Mouse (Mus musculus): ENCODE data around the gene Hoga1. TPM values are rescaled to one million over a fixed set of nuclear protein-coding genes. Genes with fewer than 3 reads are reported as not detected.
A peak's percentile ranks its signal among the peaks of the same experiment; 100 is the strongest.

Hoga1 gene
- polyA plus RNA-seq, 1 experiment from 2014 or later: 1.8 TPM

GRCm38 (mm10) chr19:42054255-42054654 lies 8.8 kb downstream of the Hoga1 start:
- H3K9ac ChIP-seq: no peak overlapping the region
- H3K4me3 ChIP-seq: no peak overlapping the region
- no peaks in the 10 kb centered on the region for H3K9me3 ChIP-seq
- no peaks in the 10 kb centered on the region for H3K27me3 ChIP-seq
- H3K4me2 ChIP-seq: no peak overlapping the region
- no peaks in the 10 kb centered on the region for H3K4me1 ChIP-seq (replicated peaks)
- 82% methylated on average over 6 of the region's 6 CpGs for WGBS
- no peak overlapping the region for H3K27ac ChIP-seq (replicated peaks)
- no peak for ATAC-seq (ENCODE audit: low FRiP score, low read depth)
- H3K36me3 ChIP-seq: no peaks in the 10 kb centered on the region

- WGBS: 81% methylated on average over 2 of the region's 2 CpGs
- H3K27me3 ChIP-seq: no peaks in the 10 kb centered on the region
- no peak overlapping the region for H3K27ac ChIP-seq (replicated peaks)
- H3K9ac ChIP-seq: no peak overlapping the region
- ATAC-seq (ENCODE audit: low FRiP score, low read depth): no peak
- no peaks in the 10 kb centered on the region for H3K9me3 ChIP-seq
- H3K36me3 ChIP-seq: no peaks in the 10 kb centered on the region
- no peak overlapping the region for H3K4me2 ChIP-seq
- H3K4me3 ChIP-seq: no peak overlapping the region
- no peaks in the 10 kb centered on the region for H3K4me1 ChIP-seq (replicated peaks)
Measured at GRCm38 (mm10) chr19:42055881-42056280, 10.5 kb downstream of the Hoga1 start.

- Histone ChIP-seq H3K4me1 (replicated peaks) (no peaks in the 10 kb centered on the region), H3K9ac (no peak overlapping the region), H3K36me3 (no peaks in the 10 kb centered on the region), H3K4me2 (no peak overlapping the region), H3K9me3 (no peaks in the 10 kb centered on the region), H3K4me3 (no peak overlapping the region), H3K27ac (replicated peaks) (no peak overlapping the region), H3K27me3 (no peaks in the 10 kb centered on the region)
- 88% methylated on average over 6 of the region's 6 CpGs for WGBS
- ATAC-seq (ENCODE audit: low FRiP score, low read depth): no peak
Measured at GRCm38 (mm10) chr19:42056719-42057409, 11.5 kb downstream of the Hoga1 start.

- no peak overlapping the region for H3K4me3 ChIP-seq
- no peak for ATAC-seq (ENCODE audit: low FRiP score, low read depth)
- H3K27ac ChIP-seq (replicated peaks): no peak overlapping the region
- WGBS: 74% methylated on average over 7 of the region's 7 CpGs
- H3K36me3 ChIP-seq: no peaks in the 10 kb centered on the region
- H3K4me2 ChIP-seq: no peak overlapping the region
- no peaks in the 10 kb centered on the region for H3K27me3 ChIP-seq
- no peaks in the 10 kb centered on the region for H3K4me1 ChIP-seq (replicated peaks)
- H3K9me3 ChIP-seq: no peaks in the 10 kb centered on the region
- H3K9ac ChIP-seq: no peak overlapping the region
Measured at GRCm38 (mm10) chr19:42058426-42058825, 13.0 kb downstream of the Hoga1 start.

GRCm38 (mm10) chr19:42061443-42061842 lies 16.0 kb downstream of the Hoga1 start:
- Histone ChIP-seq H3K9me3 (no peaks in the 10 kb centered on the region), H3K27ac (replicated peaks) (no peak overlapping the region), H3K4me1 (replicated peaks) (no peaks in the 10 kb centered on the region), H3K4me3 (no peak overlapping the region), H3K27me3 (no peaks in the 10 kb centered on the region), H3K4me2 (no peak overlapping the region), H3K36me3 (no peaks in the 10 kb centered on the region), H3K9ac (no peak overlapping the region)
- no peak for ATAC-seq (ENCODE audit: low FRiP score, low read depth)
- WGBS: 94% methylated on average over 7 of the region's 7 CpGs

- no peaks in the 10 kb centered on the region for H3K4me1 ChIP-seq (replicated peaks)
- H3K4me2 ChIP-seq: peak overlapping the region; percentile 24; the same call in 1 of the 2 replicates
- no peak overlapping the region for H3K9ac ChIP-seq
- no peaks in the 10 kb centered on the region for H3K9me3 ChIP-seq
- H3K27me3 ChIP-seq: no peaks in the 10 kb centered on the region
- no peaks in the 10 kb centered on the region for H3K36me3 ChIP-seq
- no peak overlapping the region for H3K4me3 ChIP-seq
- ATAC-seq (ENCODE audit: low FRiP score, low read depth): 0 out of 2 replicates have a peak, but pooled peaks have one; percentile 30
- no peak overlapping the region for H3K27ac ChIP-seq (replicated peaks)
- 83% methylated on average over 11 of the region's 11 CpGs for WGBS
Measured at GRCm38 (mm10) chr19:42068441-42069240, 23.2 kb downstream of the Hoga1 start.

- Histone ChIP-seq H3K4me1 (replicated peaks) (no peaks in the 10 kb centered on the region), H3K36me3 (peaks cover 2% of the 10 kb centered on the region; the same call in 1 of the 2 replicates), H3K4me3 (no peak overlapping the region), H3K9ac (no peak overlapping the region), H3K4me2 (0 out of 2 replicates have a peak overlapping the region, but pooled peaks have one; percentile 24), H3K9me3 (no peaks in the 10 kb centered on the region), H3K27ac (replicated peaks) (no peak overlapping the region), H3K27me3 (no peaks in the 10 kb centered on the region)
- ATAC-seq (ENCODE audit: low FRiP score, low read depth): no peak
- 58% methylated on average over 6 of the region's 6 CpGs for WGBS
Measured at GRCm38 (mm10) chr19:42069241-42069525, 23.8 kb downstream of the Hoga1 start.

GRCm38 (mm10) chr19:42071221-42071620 lies 25.8 kb downstream of the Hoga1 start:
- Histone ChIP-seq H3K36me3 (peaks cover 13% of the 10 kb centered on the region), H3K9ac (no peak overlapping the region), H3K4me2 (no peak overlapping the region), H3K27me3 (no peaks in the 10 kb centered on the region), H3K4me3 (no peak overlapping the region), H3K9me3 (no peaks in the 10 kb centered on the region), H3K4me1 (replicated peaks) (no peaks in the 10 kb centered on the region), H3K27ac (replicated peaks) (no peak overlapping the region)
- no peak for ATAC-seq (ENCODE audit: low FRiP score, low read depth)
- WGBS: 72% methylated on average over 7 of the region's 7 CpGs

GRCm38 (mm10) chr19:42071886-42072608 lies 26.6 kb downstream of the Hoga1 start:
- Histone ChIP-seq H3K27me3 (no peaks in the 10 kb centered on the region), H3K4me3 (no peak overlapping the region), H3K9ac (no peak overlapping the region), H3K4me1 (replicated peaks) (no peaks in the 10 kb centered on the region), H3K4me2 (no peak overlapping the region), H3K36me3 (peaks cover 19% of the 10 kb centered on the region), H3K27ac (replicated peaks) (no peak overlapping the region), H3K9me3 (no peaks in the 10 kb centered on the region)
- 84% methylated on average over 15 of the region's 15 CpGs for WGBS
- no peak for ATAC-seq (ENCODE audit: low FRiP score, low read depth)

GRCm38 (mm10) chr19:42072802-42073201 lies 27.4 kb downstream of the Hoga1 start:
- no peak overlapping the region for H3K4me3 ChIP-seq
- no peaks in the 10 kb centered on the region for H3K4me1 ChIP-seq (replicated peaks)
- 84% methylated on average over 7 of the region's 7 CpGs for WGBS
- H3K4me2 ChIP-seq: no peak overlapping the region
- no peak overlapping the region for H3K9ac ChIP-seq
- H3K36me3 ChIP-seq: peaks cover 22% of the 10 kb centered on the region
- no peaks in the 10 kb centered on the region for H3K27me3 ChIP-seq
- no peak overlapping the region for H3K27ac ChIP-seq (replicated peaks)
- no peak for ATAC-seq (ENCODE audit: low FRiP score, low read depth)
- H3K9me3 ChIP-seq: no peaks in the 10 kb centered on the region

- H3K4me2 ChIP-seq: no peak overlapping the region
- no peak for ATAC-seq (ENCODE audit: low FRiP score, low read depth)
- WGBS: 80% methylated on average over 2 of the region's 2 CpGs
Measured at GRCm38 (mm10) chr19:42075051-42075450, 29.6 kb downstream of the Hoga1 start.

GRCm38 (mm10) chr19:42075992-42076391 lies 30.6 kb downstream of the Hoga1 start:
- H3K9me3 ChIP-seq: no peaks in the 10 kb centered on the region
- H3K4me2 ChIP-seq: no peak overlapping the region
- ATAC-seq (ENCODE audit: low FRiP score, low read depth): no peak
- 86% methylated on average over 16 of the region's 16 CpGs for WGBS
- H3K27ac ChIP-seq (replicated peaks): no peak overlapping the region
- no peak overlapping the region for H3K9ac ChIP-seq
- H3K4me1 ChIP-seq (replicated peaks): no peaks in the 10 kb centered on the region
- peaks cover 34% of the 10 kb centered on the region for H3K36me3 ChIP-seq
- H3K27me3 ChIP-seq: no peaks in the 10 kb centered on the region
- H3K4me3 ChIP-seq: no peak overlapping the region

More at GRCm38 (mm10) chr19:42075051-42075450, 29.6 kb downstream of the Hoga1 start:
- Histone ChIP-seq H3K36me3 (peaks cover 34% of the 10 kb centered on the region), H3K9me3 (no peaks in the 10 kb centered on the region), H3K27me3 (no peaks in the 10 kb centered on the region), H3K4me1 (replicated peaks) (no peaks in the 10 kb centered on the region), H3K4me3 (no peak overlapping the region), H3K27ac (replicated peaks) (no peak overlapping the region), H3K9ac (no peak overlapping the region)

All from hindbrain, embryonic 15.5 days (tissue).